Mouse (Mus musculus) neural tube, embryonic 14.5 days (tissue): ENCODE data around the gene Eno1. TPM values are rescaled to one million over a fixed set of nuclear protein-coding genes. Genes with fewer than 3 reads are reported as not detected.
A peak's percentile ranks its signal among the peaks of the same experiment; 100 is the strongest.

Experiments used
- ATAC-seq: fragments of 200-750 bp; cut with Nextera tagmentation; 2 replicates; pipeline ENCODE4 v1.8.0; 2017; ENCODE audit warnings: low read depth, mild to moderate bottlenecking, moderate TSS enrichment, moderate library complexity
- H3K27ac ChIP-seq: fragments of 300-500 bp; sonication (generic); 2 replicates; pipeline ENCODE4 v1.5.1; 2014; ENCODE audit warnings: low read depth, mild to moderate bottlenecking, control low read depth, low read length, moderate library complexity, mixed read lengths
- H3K27me3 ChIP-seq: fragments of 300-500 bp; sonication (generic); 2 replicates; pipeline ENCODE4 v1.6.1; 2014; ENCODE audit warnings: low read length; ENCODE audit not compliant: control insufficient read depth, insufficient read depth
- H3K36me3 ChIP-seq: fragments of 300-500 bp; sonication (generic); 2 replicates; pipeline ENCODE4 v1.6.1; 2014; ENCODE audit warnings: low read length, mixed read lengths; ENCODE audit not compliant: control insufficient read depth, insufficient read depth
- H3K4me1 ChIP-seq: fragments of 300-500 bp; sonication (generic); 2 replicates; pipeline ENCODE4 v1.6.1; 2014; ENCODE audit warnings: low read length; ENCODE audit not compliant: control insufficient read depth, insufficient read depth
- H3K4me2 ChIP-seq: fragments of 300-500 bp; sonication (generic); 2 replicates; pipeline ENCODE4 v1.6.1; 2014; ENCODE audit warnings: mild to moderate bottlenecking, low read depth, low read length, control low read depth
- H3K4me3 ChIP-seq: fragments of 300-500 bp; sonication (generic); 2 replicates; pipeline ENCODE4 v1.5.1; 2014; ENCODE audit warnings: low read depth, low read length, control low read depth, mixed read lengths
- H3K9ac ChIP-seq: fragments of 300-500 bp; sonication (generic); replicated peaks from 2 replicates; pipeline ENCODE4 v1.6.1; 2014; ENCODE audit warnings: low read depth, mild to moderate bottlenecking, control low read depth, low read length, mixed read lengths
- H3K9me3 ChIP-seq: fragments of 300-500 bp; sonication (generic); 2 replicates; pipeline ENCODE4 v1.6.1; 2016; ENCODE audit warnings: low read length; ENCODE audit not compliant: control insufficient read depth
- WGBS: fragments of 180-500 bp; shearing (Covaris S2); extraction: QIAGEN DNeasy Blood & Tissue Kit; methylation state at CpG from one replicate; pipeline ENCODE4 v1.1.7; 2014; 5-methylcytosine and 5-hydroxymethylcytosine counted together
- polyA plus RNA-seq: library from polyadenylated mRNA; unstranded; fragments of >200 nt; fragmentation: Nextera tagmentation; extraction: Ambion mirVana; gene quantifications from 2 replicates; pipeline ENCODE4 v1.2.1, GENCODE M21; 2014

Gene Eno1
- polyA plus RNA-seq, 1 experiment from 2014 or later, result 974 TPM

GRCm38 (mm10) chr4:150210306-150210705, 26.2 kb upstream of the Eno1 start:
- no peak for ATAC-seq
- Histone ChIP-seq H3K9me3 (no peaks in the 10 kb centered on the region), H3K4me1 (no peaks in the 10 kb centered on the region), H3K27ac (no peak overlapping the region), H3K4me3 (no peak overlapping the region), H3K27me3 (no peaks in the 10 kb centered on the region), H3K9ac (no peak overlapping the region), H3K36me3 (no peaks in the 10 kb centered on the region), H3K4me2 (no peak overlapping the region)
- 73% methylated on average over 8 of the region's 8 CpGs for WGBS

DNA sequence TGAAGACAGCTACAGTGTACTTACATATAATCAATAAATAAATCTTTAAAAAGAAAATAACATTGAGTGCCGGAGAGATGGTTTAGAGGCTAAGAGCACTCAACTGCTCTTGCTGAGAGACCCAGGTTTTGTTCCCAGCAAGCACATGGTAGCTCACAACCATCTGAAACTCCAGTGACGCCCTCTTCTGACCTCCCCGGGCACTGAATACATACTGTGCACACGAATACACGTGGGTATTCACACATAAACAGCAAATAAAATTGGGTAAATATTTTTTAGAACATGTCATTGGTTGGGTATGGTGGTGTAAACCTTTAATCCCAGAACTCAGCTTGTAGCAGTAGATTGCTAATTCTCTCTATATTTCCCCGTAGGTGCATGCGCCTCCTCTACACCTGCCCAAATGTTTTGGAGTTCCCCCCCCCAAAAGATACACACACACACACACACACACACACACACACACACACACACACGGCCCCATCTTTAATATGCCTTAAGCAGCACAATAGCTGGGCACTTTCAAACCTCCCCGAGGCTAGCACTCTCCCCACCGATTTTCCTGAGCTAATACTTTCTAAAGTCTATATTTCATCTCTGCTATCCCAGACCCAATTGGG, 24.5 kb upstream of the Eno1 start:
- Histone ChIP-seq H3K4me1 (no peaks in the 10 kb centered on the region), H3K4me2 (peak overlapping the region; percentile 34; the same call in 1 of the 2 replicates), H3K36me3 (no peaks in the 10 kb centered on the region), H3K27ac (no peak overlapping the region), H3K9ac (no peak overlapping the region), H3K27me3 (no peaks in the 10 kb centered on the region), H3K9me3 (no peaks in the 10 kb centered on the region), H3K4me3 (no peak overlapping the region)
- WGBS, result 57% methylated on average over 10 of the region's 10 CpGs
- ATAC-seq, result no peak

DNA sequence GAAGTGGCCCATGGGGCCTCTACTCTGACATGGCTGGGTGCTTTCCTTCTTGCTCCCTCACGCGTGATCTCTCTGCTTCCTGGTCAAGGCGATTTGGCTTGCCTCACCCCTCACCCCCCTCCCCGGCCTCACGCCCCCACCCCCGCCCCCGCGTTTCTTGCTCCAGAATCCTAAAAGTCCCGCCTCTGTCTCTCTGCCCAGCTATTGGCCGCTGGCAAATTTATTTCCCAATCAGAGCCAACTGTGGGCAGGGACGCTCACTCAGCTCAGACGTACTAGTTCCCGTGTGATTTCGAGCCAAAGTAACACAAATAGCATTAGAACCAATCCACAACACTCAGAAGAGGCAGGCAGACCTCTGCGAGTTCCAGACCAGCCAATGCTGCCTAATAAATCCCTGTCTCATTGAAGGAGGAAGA, 24.0 kb upstream of the Eno1 start:
- peak; percentile 58; the same call in 1 of the 2 replicates for ATAC-seq
- Histone ChIP-seq H3K4me1 (no peaks in the 10 kb centered on the region), H3K9ac (no peak overlapping the region), H3K9me3 (no peaks in the 10 kb centered on the region), H3K4me3 (no peak overlapping the region), H3K4me2 (peak overlapping the region; percentile 34; the same call in 1 of the 2 replicates), H3K36me3 (no peaks in the 10 kb centered on the region), H3K27me3 (no peaks in the 10 kb centered on the region), H3K27ac (no peak overlapping the region)
- 2% methylated on average over 15 of the region's 15 CpGs for WGBS

DNA sequence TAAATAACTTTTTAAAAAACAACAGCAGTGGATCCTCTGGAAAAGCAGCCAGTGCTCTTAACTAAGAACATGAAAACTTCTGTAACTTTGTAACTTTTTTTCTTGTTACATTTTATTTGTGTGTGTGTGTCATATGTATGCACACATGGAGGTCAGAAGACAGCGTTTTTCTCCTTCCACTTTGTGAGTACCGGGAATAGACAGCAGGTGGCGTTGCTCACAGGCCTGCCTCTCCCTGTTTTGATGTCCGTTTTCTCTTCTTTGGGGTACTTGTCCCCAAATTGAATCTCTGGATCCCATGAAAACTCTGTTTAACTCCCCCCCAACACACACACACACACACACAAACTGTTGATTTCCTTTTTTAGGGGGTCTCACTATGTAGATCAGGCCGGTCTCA, 22.6 kb upstream of the Eno1 start:
- 30% methylated on average over 5 of the region's 5 CpGs for WGBS

DNA sequence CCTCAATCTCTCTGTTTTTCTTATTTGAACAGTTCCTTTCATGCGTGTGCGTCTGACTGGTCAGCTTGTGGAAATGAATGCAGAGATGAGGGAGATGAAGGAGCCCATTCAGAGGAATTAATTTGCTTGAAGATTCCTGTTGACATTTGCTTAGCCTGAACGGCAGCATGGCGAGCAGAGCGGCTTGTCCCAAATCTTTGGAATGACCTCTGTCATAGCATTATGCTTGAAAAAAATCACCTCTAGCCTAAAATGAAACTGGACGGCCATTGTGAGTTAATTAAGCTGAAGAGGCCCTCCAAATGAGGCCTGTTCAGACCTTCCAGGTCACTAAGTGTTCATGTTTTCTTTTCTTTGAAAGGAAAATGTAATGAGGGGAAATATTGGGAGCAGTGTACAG, 20.1 kb upstream of the Eno1 start:
- H3K9ac ChIP-seq, result no peak overlapping the region
- WGBS, result 38% methylated on average over 6 of the region's 6 CpGs

More for the DNA sequence above, 22.6 kb upstream of the Eno1 start:
- Histone ChIP-seq H3K4me2 (no peak overlapping the region), H3K27ac (no peak overlapping the region), H3K27me3 (no peaks in the 10 kb centered on the region), H3K36me3 (no peaks in the 10 kb centered on the region), H3K9me3 (no peaks in the 10 kb centered on the region), H3K4me1 (no peaks in the 10 kb centered on the region), H3K9ac (no peak overlapping the region), H3K4me3 (no peak overlapping the region)
- no peak for ATAC-seq

DNA sequence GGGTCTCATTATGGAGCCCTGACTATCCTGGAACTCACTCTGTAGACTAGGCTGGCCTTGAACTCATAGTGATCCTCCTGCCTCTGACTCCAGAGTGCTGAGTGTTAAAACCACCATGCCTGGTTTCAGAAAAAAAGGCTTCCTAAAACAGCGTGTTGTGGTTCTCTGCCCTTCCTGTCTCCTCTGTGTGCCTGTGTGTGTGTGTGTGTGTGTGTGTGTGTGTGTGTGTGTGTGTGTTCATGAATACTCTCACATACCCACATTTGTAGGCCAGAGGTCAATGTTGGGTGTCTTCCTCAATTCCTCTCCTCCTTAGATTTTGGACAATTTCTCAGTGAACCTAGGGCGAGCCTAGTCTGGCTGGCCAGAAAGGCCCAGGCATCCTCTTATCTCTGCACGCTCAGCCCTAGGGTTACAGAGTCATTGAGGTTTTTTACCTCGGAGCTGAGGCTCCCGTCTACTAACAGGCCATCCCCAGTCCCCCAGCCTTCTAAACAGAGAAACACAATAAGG, 19.4 kb upstream of the Eno1 start:
- Histone ChIP-seq H3K4me3 (no peak overlapping the region), H3K9me3 (no peaks in the 10 kb centered on the region), H3K4me1 (no peaks in the 10 kb centered on the region), H3K36me3 (no peaks in the 10 kb centered on the region), H3K4me2 (no peak overlapping the region), H3K27me3 (no peaks in the 10 kb centered on the region), H3K27ac (no peak overlapping the region), H3K9ac (no peak overlapping the region)
- WGBS, result 71% methylated on average over 5 of the region's 5 CpGs
- no peak for ATAC-seq

More for the DNA sequence above, 20.1 kb upstream of the Eno1 start:
- H3K4me1 ChIP-seq, result no peaks in the 10 kb centered on the region
- no peaks in the 10 kb centered on the region for H3K9me3 ChIP-seq
- no peaks in the 10 kb centered on the region for H3K36me3 ChIP-seq
- no peaks in the 10 kb centered on the region for H3K27me3 ChIP-seq
- no peak for ATAC-seq
- H3K4me3 ChIP-seq, result no peak overlapping the region
- H3K4me2 ChIP-seq, result no peak overlapping the region
- H3K27ac ChIP-seq, result no peak overlapping the region

- H3K27me3 ChIP-seq, result no peaks in the 10 kb centered on the region
- WGBS, result 100% methylated on average over 1 of the region's 1 CpGs
- ATAC-seq, result no peak
- no peaks in the 10 kb centered on the region for H3K36me3 ChIP-seq
- H3K4me1 ChIP-seq, result no peaks in the 10 kb centered on the region
- H3K4me3 ChIP-seq, result no peak overlapping the region
- no peaks in the 10 kb centered on the region for H3K9me3 ChIP-seq
- H3K27ac ChIP-seq, result no peak overlapping the region
- H3K4me2 ChIP-seq, result no peak overlapping the region
- H3K9ac ChIP-seq, result no peak overlapping the region
These were observed 18.6 kb upstream of the Eno1 start for GRCm38 (mm10) chr4:150217935-150218334.

DNA sequence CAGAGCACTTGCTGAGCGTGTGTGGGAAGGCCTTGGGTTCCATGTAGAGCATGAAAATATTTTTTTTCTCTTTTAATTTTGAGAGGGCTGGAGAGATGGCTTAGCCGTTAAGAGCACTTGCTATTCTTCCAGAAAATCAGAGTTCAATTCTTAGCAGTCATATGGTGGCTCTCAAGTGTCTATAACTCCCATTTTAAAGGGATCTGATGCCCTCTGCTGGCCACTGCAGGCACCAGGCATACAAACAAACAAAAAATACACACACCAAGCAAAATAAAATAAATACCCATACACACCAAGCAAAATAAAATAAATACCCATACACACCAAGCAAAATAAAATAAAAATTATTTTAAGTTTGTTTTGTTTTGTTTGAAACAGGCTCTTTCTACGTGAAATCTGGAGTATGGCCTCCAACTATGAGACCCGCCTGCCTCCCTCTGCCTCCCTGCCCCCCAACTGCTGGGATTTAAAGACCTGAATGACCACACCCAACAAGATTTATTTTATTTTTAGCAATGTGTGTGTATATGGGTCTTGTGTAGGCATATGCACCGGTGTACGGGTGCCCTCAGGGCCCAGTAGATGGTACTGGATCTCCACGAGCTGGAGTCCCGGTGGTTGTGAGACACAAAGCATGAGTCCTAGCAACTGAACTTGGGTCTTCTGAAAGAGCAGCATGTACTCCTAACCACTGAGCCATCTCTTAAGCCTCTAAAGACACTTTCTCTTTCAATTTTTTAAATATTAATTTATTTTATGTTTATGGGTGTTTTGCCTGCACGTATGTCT, 16.8 kb upstream of the Eno1 start:
- 78% methylated on average over 9 of the region's 9 CpGs for WGBS
- no peaks in the 10 kb centered on the region for H3K27me3 ChIP-seq
- no peaks in the 10 kb centered on the region for H3K9me3 ChIP-seq
- H3K4me1 ChIP-seq, result no peaks in the 10 kb centered on the region
- H3K9ac ChIP-seq, result no peak overlapping the region
- H3K27ac ChIP-seq, result no peak overlapping the region
- no peak overlapping the region for H3K4me3 ChIP-seq
- peak; percentile 38; the same call in 1 of the 2 replicates for ATAC-seq
- no peaks in the 10 kb centered on the region for H3K36me3 ChIP-seq
- H3K4me2 ChIP-seq, result no peak overlapping the region

DNA sequence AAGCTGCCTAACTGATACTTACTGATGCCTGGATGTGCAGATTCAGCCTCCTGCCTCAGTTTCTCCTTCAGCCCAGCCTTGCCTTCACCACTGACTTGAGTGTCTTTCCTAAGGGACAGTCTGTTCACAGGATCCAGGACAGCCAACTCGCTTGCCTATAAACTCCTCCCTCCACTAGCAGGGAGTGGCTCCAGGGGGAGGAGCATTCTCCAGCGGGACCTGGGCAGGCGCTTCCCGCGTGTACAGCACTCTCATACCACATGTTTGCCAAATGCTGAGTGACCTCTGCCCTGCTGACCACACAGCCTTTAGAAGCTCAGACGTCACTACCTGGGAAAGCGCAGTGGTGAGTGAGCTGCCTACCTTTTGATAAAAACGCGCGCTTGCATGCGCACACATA, 15.9 kb upstream of the Eno1 start:
- no peak overlapping the region for H3K4me2 ChIP-seq
- no peak overlapping the region for H3K4me3 ChIP-seq
- H3K27ac ChIP-seq, result no peak overlapping the region
- no peak overlapping the region for H3K9ac ChIP-seq
- no peaks in the 10 kb centered on the region for H3K9me3 ChIP-seq
- no peaks in the 10 kb centered on the region for H3K36me3 ChIP-seq
- no peak for ATAC-seq
- no peaks in the 10 kb centered on the region for H3K4me1 ChIP-seq
- WGBS, result 27% methylated on average over 11 of the region's 11 CpGs
- no peaks in the 10 kb centered on the region for H3K27me3 ChIP-seq
